Mouse (Mus musculus): ENCODE data around the gene Zbtb16. TPM values are rescaled to one million over a fixed set of nuclear protein-coding genes. Genes with fewer than 3 reads are reported as not detected.

Gene Zbtb16
- total RNA-seq, 2 experiments from 2014 or later, result 28.0 to 83.4 TPM

Other genes starting within 250 kb of the Zbtb16 start
- gene Nnmt, start 231.1 kb downstream of the Zbtb16 start, total RNA-seq (2021), result 10 to 100 TPM; 13.9 to 20.8 TPM
- gene Htr3a, start 74.9 kb upstream of the Zbtb16 start, total RNA-seq (2021), result 1 to 10 TPM; 3.7 to 5.8 TPM
- 1 to 10 TPM; 2.0 to 4.5 TPM for gene Htr3b, start 128.8 kb upstream of the Zbtb16 start, total RNA-seq (2021)
- 10 to 100 TPM; 18.1 to 27.1 TPM for gene Usp28, start 149.2 kb upstream of the Zbtb16 start, total RNA-seq (2021)
- gene Zw10, start 219.4 kb upstream of the Zbtb16 start, total RNA-seq (2021), result 10 to 100 TPM; 14.1 to 17.0 TPM
- gene Tmprss5, start 245.0 kb upstream of the Zbtb16 start, total RNA-seq (2021), result 1 to 10 TPM in 1 of 2 experiments, under 1 TPM in 1; 0.48 to 1.4 TPM